Mouse (Mus musculus) induced T-regulatory cell, adult 2 months (primary cell): ENCODE results near the gene Grm4.

Experiments
- DNase-seq: peaks from one replicate; pipeline ENCODE4 v3.0.0-alpha.2; 2012; ENCODE audit warnings: low read depth

The Grm4 gene

GRCm38 (mm10) chr17:27511865-27512618, 9.2 kb downstream of the Grm4 start:
- no peak for DNase-seq

DNA sequence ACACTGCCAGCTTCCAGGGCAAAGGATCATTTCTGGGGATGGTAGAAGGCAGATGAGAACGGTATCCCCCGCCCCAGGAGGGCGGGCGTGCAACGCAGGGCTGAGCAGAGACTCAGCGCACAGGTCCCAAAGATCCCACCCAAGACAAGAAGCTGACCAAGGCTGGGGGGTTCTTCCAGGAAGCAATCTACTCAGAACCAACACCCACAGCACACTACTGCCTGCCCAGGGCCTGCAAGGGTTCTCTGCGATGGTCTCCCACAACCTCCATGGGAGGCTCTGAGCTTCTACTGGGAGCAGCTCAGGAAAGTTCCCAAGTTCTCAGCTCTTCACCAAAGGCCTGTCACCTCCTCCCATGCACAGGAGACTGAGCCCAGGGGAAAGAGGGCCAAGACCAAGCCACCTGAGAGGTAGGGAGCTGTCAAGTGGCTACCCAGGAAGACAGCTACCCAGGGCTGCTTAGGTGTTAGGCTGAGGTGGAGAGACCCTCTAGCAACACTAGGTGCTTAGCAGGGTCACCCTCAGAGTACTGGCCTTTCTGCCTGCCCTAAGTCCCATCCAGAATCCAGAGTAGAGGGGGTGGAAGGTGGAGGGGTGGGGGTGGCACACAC, 10.0 kb downstream of the Grm4 start:
- DNase-seq = no peak

DNA sequence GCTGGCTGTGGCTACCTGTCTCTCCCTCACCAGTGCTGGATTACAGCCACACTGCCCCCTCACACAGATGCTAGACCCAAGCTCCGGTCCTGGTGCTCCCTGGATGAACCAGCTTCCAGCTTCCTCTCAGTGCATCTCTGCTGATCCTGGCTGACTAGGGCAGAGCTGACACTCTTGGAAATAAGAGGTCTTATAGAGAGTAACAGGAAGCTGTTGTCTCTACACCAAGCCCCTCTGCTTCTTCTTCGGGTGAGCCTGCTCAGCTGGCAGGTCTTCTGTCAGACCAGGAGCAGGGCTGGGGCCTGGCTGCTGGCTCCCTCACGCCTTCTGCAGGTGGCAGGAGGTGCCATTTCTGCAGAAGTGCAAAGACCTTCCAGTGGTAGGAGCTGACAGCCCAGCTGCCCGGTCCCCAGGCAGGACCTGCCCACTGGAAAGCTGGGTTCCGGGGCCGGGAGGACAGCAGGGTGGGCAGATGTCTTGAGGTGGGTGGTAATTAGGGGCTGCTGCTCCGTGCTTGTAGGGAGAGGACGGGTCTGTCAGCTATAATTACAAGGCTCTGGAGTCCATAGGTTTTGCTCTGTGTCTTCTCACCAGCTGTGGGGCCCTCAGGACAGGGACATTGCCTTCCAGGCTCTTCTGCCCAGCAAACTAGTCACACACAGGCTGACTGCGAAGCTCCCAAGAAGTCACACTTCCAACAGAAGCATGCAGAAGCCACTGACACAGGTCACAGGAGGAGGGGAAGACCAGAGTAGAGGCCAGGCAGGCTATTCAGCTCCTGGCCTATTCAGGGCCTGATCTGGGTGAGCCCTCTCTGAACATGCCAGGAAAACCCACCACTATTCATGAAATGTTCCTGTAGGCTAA, 10.7 kb downstream of the Grm4 start:
- no peak for DNase-seq

DNA sequence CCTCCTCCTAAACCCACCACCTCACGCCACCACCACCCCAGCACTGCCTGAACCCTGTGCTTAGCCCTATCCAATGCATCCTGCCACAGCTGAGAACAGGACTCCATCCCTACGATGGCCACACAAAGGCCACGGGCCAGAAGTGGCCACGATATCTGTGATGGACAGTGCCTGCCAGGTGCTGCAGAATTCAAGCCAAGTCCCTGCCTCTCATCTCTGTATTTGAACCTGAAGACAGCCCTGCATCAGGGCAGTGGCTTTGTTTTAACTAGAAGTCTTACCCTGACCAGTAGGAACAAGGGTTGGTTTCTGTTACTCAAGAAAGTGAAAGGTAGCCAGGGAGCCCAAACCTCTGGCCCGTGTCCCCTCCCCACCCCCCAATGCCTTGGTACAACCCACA, 12.1 kb downstream of the Grm4 start:
- DNase-seq = no peak

DNA sequence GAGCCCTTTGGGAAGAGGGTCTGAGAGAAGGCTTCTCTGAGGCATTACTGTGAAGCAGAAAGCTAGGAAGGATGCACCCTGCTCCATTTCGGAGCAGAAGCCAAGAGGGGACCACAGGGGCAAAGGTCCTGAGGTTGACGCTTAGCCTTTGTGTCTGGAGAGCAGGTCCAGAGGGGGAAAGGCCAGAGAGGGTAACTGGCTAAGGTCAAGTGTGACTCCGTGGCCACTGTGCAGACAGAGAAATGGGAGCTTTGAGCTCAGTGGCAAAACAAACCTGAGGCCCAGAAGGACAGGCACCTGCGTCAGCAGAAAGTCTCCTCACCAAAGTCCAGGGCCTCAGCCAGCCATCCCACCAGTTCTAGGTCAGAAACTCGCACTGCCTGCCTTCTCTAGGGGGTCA, 12.7 kb downstream of the Grm4 start:
- no peak for DNase-seq

DNA sequence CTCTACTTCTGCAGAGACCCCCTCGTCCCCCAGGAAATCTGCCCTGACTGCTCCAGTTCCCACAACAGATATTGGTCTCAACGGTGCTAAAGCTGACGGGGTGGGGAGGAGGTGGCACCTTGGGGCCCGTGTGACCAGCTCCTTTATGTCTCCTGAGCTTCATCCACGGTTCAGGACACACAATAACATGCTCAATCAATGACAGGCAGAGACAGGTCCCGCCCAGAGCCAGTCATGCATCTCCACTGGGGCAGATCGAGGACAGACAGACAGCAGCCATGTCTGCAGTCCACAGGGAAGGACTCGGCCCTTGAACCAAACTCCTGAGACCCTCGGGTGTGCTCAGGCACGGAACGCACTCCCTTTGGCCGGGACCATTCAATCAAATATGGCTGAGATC, 13.2 kb downstream of the Grm4 start:
- DNase-seq = no peak

- DNase-seq = no peak
These were observed 13.6 kb downstream of the Grm4 start for GRCm38 (mm10) chr17:27507591-27507945.

DNA sequence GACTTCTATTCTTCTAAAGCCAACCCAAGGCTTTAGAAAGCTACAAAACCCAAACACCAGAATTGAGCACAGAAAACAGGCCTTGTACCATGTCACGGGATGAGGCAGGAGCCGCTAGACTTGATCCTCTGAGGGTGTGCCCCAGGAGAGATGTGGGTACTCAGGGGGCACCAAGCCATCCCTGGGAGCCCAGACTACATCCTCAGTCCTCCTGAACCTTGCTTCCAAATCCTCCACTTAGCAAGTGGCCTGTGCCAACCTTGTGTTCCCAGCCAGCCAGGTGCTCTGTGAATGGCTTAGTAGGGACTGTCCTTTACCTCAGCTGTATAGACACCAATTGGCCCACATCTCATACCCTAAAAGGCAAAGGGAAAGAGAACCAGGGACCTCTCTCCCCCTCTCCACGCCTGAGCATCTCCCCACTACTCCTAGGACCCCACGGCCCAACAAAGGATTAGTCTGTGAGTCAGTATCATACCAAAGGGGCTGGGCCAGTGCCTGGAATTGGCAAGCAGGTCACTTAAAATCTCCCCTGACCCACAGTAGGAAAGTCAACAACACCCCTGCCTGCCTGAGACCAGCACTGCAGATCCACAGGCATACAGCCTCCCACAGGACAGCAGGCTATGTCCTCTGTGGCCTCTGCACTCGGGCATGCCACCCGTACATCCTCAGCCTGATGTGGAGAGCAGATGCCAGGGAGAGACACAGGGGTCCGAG, 14.2 kb downstream of the Grm4 start:
- no peak for DNase-seq

DNA sequence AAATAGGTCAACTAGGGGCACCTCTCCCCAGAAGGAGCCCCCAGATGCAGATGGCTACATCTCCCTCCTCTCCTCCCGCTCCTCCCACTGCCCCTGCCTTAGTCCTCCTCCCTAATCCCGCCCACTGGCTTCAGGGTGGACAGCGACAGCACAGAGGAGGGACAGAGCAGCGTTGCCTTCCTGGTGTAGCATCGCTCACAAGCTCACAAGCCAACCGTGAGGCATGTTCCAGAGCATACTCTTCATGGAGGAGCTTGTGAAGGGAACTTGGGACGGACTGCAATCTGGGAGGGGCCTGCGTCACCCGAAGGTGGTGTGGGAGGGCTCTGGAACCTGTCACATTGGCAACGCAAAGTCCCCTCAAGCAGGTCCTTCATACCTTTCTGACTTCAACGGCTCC, 14.8 kb downstream of the Grm4 start:
- no peak for DNase-seq

- no peak for DNase-seq
These were observed 15.9 kb downstream of the Grm4 start for GRCm38 (mm10) chr17:27505221-27505881.

DNA sequence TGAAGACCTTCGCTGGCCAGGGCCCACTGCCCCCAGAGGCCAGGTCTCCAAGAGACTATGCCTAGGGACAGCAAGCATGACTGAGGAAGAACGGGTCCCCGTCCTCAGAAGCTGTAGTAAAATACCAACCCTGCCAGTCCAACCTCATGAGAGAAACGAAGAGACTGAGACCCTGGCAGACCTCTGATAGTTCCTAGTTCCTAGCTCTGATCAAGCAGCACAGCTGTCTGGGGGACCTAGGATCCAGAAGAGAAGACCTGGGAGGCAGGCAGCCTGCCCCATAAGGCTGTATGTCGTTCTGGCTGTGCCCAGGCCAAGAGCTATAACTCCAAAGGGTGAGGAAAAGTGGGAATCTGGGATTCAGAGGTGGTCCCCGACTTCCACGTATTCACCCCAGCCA, 17.3 kb downstream of the Grm4 start:
- DNase-seq = no peak

DNA sequence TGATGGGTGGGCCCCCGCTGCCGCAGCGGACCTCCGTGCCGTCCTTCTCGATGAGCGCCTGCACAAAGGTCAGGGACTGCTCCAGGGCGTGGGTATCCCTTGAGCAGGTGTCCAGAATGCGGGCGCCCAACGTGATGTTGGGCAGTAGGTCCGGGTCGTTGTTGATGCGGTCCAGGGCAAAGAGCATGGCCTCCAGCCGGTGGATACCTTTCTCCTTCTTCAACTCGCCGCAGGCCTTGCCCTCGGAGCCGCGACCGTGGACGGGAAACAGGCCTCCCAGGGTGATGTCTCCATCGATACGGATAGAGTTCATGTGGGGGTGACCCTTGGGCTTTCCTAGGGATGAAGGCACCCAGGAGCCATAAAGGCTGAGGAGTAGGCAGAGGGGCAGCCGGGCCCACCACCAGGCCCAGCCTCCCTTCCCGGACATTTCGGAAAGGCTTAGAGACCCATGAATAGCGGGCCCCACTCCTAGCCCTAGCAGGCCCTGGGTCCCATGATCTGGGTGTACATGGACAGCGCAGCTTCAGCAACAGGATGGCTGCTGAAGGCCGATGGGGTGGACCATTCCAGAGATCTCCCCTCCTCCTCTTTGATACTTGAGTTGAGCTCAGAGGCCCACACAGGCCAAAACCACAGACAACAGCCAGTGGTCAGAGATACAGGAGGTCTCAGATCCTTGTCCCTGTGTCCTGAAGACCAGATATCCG, 18.3 kb downstream of the Grm4 start:
- no peak for DNase-seq

DNA sequence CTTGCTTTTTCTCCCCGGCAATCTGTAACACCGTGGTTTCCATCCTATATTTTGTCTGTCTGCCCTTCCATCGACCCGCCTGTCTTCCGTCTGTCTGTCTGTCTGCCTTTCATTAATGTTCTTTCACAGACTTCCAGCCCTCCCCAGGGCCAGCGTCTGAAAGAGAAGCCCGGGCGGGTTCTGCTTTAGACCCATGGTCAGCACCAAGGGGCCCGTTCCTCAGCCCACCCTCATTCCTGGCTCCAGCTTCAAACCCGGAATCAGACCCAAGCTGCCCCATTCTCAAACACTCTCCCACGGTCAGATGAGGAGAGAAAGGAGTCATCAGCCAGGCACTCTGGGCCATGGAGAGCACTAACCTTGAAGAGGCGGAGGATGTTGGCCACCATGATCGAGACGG, 18.9 kb downstream of the Grm4 start:
- no peak for DNase-seq

DNA sequence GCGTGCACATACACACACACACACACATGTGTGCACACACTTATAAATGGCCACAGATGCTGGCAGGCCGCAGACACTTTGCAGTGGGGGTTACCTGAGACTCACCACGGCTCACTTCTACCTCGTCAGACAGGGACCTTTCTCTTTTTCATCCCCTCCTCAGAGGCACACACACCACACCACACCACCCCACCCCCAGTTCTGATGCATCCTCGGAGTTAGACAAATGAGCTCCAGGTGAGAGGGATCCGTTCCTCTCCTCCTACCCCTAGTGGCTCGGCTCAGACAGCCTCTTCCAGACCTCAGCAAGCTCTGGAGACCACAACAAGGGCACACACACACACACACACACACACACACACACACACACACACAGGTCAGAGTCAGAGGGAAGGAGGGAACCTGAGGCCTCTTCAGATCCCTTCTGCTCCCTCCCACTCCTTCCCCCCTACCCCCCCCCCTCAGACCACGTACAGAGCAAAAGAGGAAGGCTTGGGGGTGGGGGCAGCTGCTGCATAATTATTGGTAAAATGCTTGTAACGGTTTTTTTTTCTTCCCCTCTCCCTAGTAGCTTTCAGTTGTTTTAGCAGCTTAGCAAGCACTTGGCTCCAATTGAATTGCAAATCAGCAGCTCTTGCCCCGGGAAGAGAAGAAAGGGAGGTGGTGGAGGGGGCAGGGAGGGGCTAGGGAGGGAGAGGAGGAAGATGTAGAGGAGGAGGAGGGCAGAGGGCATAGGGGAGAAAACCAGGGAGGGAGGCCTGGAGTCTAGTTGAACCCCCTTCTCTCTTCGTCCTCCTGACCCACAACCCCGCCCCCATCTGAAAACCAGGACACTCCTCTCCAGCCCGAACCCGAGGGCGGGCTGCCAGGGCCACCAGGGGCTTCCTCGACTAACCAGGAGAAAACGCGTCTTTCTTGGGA, 19.6 kb downstream of the Grm4 start:
- no peak for DNase-seq

DNA sequence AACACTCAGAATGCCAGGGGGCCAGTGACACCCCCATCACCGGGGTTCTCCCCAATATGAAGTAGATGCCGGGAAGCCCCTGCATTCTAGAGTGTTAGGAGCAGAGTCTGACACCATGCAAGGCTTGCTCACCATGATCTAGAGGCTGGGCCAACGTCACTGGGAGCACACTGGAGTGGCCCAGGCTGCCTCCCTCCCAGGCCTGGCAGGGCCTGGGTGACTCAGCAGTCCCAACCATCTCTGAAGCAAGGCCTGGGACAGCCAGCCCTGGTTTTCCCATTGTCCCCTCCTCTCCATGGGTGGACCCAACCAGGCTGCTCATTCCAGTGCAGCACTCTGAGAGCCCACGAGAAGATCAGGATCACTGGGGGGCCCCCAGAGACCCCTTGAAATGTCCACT, 20.4 kb downstream of the Grm4 start:
- no peak for DNase-seq

DNA sequence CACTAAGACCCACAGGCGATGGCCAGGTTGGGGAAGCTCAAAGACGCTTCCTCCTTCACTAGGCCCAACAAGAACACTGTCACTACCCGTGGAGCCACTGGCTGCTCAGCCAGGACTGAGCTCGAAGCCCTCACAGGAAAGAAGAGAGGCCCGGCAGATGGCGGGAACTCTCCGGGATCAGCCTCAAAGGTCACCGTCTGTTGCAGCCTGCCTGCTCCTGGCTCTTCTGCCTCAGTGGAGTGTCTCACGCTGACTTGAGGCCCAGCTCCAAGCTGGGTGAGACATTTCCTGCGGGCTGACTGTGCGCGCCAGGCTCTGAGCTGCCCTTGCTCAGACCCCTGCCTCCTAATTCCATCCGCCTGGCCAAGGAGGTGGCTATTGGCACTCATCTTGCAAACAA, 22.1 kb downstream of the Grm4 start:
- DNase-seq = no peak

DNA sequence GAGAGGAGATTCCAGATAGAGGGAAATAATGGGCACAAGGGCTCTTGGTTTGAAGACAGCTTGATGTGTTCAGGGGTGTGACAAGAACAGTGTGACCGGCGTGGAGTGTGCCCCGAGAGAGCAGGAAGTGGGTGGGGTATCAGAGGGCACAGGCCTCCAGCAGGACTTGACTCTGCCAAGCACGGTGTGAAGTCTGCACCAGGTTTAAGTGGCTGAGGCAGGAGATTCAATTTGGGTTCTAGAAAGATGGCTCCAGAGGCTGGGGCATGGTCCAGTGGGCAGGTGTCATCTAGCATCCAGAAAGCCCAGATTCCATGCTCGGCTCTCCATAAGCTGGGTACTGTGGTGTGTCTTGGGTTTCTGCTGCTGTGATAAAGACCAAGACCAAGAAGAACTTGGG, 23.4 kb downstream of the Grm4 start:
- DNase-seq = no peak

- DNase-seq = no peak
These were observed 26.1 kb downstream of the Grm4 start for GRCm38 (mm10) chr17:27495008-27495540.

- no peak for DNase-seq
These were observed 27.2 kb downstream of the Grm4 start for GRCm38 (mm10) chr17:27493969-27494368.

GRCm38 (mm10) chr17:27493389-27493788, 27.8 kb downstream of the Grm4 start:
- no peak for DNase-seq
